Mouse (Mus musculus) ES-Bruce4 (cell line): ENCODE measurements at regions not wholly inside any gene's neighbourhood (a gene's known extent, or its start where the extent isn't known, plus 50 kb on each side); places are given as distances from the start of the nearest gene placed in this dataset.

ENCODE experiments used
- CTCF ChIP-seq: IDR thresholded peaks from one replicate; pipeline ENCODE4 v1.8.1; 2011; ENCODE audit warnings: low read depth, low read length
- EP300 ChIP-seq: IDR thresholded peaks from 2 replicates; pipeline ENCODE4 v1.6.1; 2011; ENCODE audit warnings: low read depth, low read length; ENCODE audit not compliant: insufficient read depth

DNA sequence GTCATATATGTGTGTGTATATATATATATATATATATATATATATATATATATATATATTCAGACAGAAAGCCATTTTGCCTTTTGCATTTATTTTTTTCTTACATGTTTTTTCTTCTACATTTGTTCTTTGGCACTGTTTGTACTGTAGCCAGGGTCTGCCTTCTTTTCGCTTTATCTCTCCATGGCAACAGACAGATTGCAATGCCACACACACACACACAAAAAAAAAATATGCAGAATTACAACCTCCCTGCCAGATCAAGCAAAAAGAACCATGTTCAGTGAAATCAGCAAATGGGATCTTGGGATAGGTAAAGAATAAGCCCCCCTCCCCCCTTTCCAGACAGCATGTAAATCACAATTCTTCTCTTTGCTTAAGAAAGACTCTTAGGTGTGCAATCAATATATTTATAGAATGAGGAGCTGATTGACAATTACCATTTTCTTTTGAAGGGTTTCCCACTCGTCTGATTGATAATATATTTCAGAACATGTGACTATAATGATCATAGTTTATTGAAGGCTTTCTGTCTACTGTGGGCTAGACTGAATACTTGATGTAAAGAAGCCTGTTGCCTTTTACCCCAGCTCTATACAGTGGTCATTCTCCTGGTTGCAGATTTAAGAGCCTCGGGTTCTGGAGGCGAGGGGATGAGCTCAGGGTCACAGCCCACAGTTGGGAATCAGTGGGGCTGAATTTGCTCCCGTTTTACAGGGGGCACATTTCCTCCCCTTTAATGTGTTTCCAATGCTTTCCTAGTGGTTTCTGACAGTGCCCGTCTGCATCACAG, 54.7 kb upstream of the Pcgf5 start:
- no peak for TF ChIP-seq EP300
- TF ChIP-seq CTCF = no peak
